Mouse (Mus musculus) liver, embryonic 11.5 days (tissue): Measurements from ENCODE around the gene Rtl8c. TPM values are rescaled to one million over a fixed set of nuclear protein-coding genes. Genes with fewer than 3 reads are reported as not detected.
"Not testable (repeated sequence)": the region's sequence is repeated elsewhere in the genome, so short reads cannot be mapped to it uniquely, and the experiment has no call there.

ENCODE experiments used
- ATAC-seq: fragments of 200-750 bp; cut with Nextera tagmentation; replicated peaks from 2 replicates; pipeline ENCODE4 v1.8.0; 2017; ENCODE audit warnings: moderate number of reproducible peaks, mild to moderate bottlenecking, moderate TSS enrichment, moderate library complexity; ENCODE audit not compliant: low FRiP score
- DNase-seq: peaks from one replicate; pipeline ENCODE4 v3.0.0-alpha.2; 2017; ENCODE audit warnings: low spot score
- H3K27ac ChIP-seq: fragments of 300-500 bp; sonication (generic); 2 replicates; pipeline ENCODE4 v1.5.1; 2014; ENCODE audit warnings: mild to moderate bottlenecking, low read depth, low read length, control low read depth
- H3K27me3 ChIP-seq: fragments of 300-500 bp; sonication (generic); replicated peaks from 2 replicates; pipeline ENCODE4 v1.6.1; 2014; ENCODE audit warnings: low read length, mixed read lengths; ENCODE audit not compliant: control insufficient read depth, insufficient read depth
- H3K36me3 ChIP-seq: fragments of 300-500 bp; sonication (generic); 2 replicates; pipeline ENCODE4 v1.6.1; 2014; ENCODE audit warnings: mild to moderate bottlenecking, low read length, moderate library complexity, mixed read lengths; ENCODE audit not compliant: control insufficient read depth, insufficient read depth
- H3K4me1 ChIP-seq: fragments of 300-500 bp; sonication (generic); replicated peaks from 2 replicates; pipeline ENCODE4 v1.6.1; 2014; ENCODE audit warnings: low read length, mixed read lengths; ENCODE audit not compliant: control insufficient read depth, insufficient read depth
- H3K4me2 ChIP-seq: fragments of 300-500 bp; sonication (generic); 2 replicates; pipeline ENCODE4 v1.6.1; 2014; ENCODE audit warnings: mild to moderate bottlenecking, control low read depth, moderate library complexity
- H3K4me3 ChIP-seq: fragments of 300-500 bp; sonication (generic); 2 replicates; pipeline ENCODE4 v1.5.1; 2014; ENCODE audit warnings: low read depth, low read length, control low read depth
- H3K9ac ChIP-seq: fragments of 300-500 bp; sonication (generic); 2 replicates; pipeline ENCODE4 v1.6.1; 2014; ENCODE audit warnings: low read depth, low read length, control low read depth
- H3K9me3 ChIP-seq: fragments of 300-500 bp; sonication (generic); 2 replicates; pipeline ENCODE4 v1.6.1; 2016; ENCODE audit warnings: low read length, inconsistent platforms, mixed read lengths; ENCODE audit not compliant: control insufficient read depth
- WGBS: fragments of 180-500 bp; shearing (Covaris S2); extraction: QIAGEN DNeasy Blood & Tissue Kit; methylation state at CpG from one replicate; pipeline ENCODE4 v1.1.7; 2014; 5-methylcytosine and 5-hydroxymethylcytosine counted together
- polyA plus RNA-seq: library from polyadenylated mRNA; unstranded; fragments of >200 nt; fragmentation: Nextera tagmentation; extraction: Ambion mirVana; gene quantifications from 2 replicates; pipeline ENCODE4 v1.2.1, GENCODE M21; 2014

Rtl8c gene
- polyA plus RNA-seq: 5.7 and 6.8 TPM in 2 replicates

DNA sequence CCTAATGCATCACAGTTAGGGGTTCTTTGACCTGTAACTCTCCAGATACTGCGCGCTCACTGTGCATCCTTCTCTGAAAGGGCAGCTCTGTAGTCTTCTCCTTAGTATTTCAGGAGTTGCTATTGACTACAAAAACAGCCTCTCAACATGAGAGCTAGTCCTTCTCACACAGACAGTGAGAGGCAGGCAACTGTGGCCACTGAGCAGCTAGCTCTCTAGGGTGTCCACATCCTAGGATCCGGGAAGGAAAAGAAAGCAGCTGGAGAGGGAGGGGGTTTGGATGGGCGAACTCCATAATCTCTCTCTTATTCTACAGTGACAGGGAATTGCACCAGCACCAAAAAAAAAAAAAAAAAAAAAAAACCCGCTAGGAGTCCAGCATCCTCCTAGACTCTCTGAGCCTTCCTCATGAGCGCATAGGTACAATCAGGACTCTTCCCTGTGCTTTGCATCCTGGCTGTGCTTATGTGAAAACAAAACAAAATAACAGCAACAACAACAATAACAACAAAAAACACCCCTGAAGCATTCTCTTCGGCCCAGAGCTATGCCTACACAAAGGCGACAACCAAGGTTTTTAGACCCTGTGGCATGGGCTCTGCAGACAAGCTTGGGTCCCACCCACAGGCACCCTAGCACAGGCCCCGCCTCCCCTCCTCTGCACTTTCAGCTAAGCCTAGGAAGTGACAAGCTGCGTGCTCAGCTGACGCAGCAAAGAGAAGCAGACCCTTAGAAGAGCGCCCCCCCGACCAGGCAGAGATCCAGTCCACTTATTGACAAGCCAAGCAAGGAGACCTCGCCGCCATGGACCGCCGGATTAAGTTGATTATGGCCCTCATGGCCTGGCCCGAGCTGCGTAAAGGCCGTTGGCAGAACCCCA, at the start of gene Rtl8c:
Gene Rtl8c (plus strand): TSS at position 791 of the 880 bp plus-strand sequence.
- no peaks in the 10 kb centered on the region for H3K36me3 ChIP-seq
- no peak within 1 kb of the TSS for H3K27ac ChIP-seq
- 23% methylated on average over 20 of the region's 20 CpGs for WGBS
- H3K27me3 ChIP-seq: no peaks in the 10 kb centered on the region
- peak within 1 kb of the TSS; percentile 39 for H3K4me3 ChIP-seq
- DNase-seq (peak; percentile 37), ATAC-seq (peak; percentile 63; the same call in 1 of the 2 replicates)
- H3K4me2 ChIP-seq: peak within 1 kb of the TSS; percentile 61
- no peaks in the 10 kb centered on the region for H3K4me1 ChIP-seq
- no peaks in the 10 kb centered on the region for H3K9me3 ChIP-seq
- no peak within 1 kb of the TSS for H3K9ac ChIP-seq

- Histone ChIP-seq H3K4me2 (no peak overlapping the region), H3K4me3 (no peak overlapping the region), H3K9me3 (no peaks in the 10 kb centered on the region), H3K27me3 (no peaks in the 10 kb centered on the region), H3K36me3 (no peaks in the 10 kb centered on the region), H3K4me1 (no peaks in the 10 kb centered on the region), H3K9ac (no peak overlapping the region), H3K27ac (no peak overlapping the region)
- 87% methylated on average over 1 of the region's 1 CpGs for WGBS
- no peak for DNase-seq
- no peak for ATAC-seq
Observed at GRCm38 (mm10) chrX:53579311-53579710, 28.5 kb upstream of the Rtl8c start.

DNA sequence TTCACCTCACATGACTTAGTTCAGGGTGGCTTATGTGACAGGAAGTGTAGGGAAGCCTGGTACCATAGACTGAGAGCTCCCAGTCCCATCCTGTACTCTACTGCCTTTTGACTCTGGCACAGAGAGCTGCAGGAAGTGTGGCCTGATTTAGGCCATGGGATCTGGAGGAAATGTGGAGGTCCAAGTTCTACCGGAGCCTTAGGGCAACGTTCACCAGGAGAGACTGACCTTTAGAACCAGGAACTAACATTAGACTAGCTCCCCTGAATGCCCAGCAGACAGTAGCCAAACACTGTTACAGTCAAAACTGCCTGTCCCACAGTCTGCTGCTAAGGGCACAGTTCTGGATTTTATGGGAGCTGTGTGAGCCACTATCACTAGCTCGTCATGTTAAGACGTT, 26.4 kb upstream of the Rtl8c start:
- H3K9me3 ChIP-seq, ATAC-seq, H3K4me2 ChIP-seq, H3K27ac ChIP-seq, DNase-seq, H3K36me3 ChIP-seq, H3K27me3 ChIP-seq, H3K4me1 ChIP-seq, H3K9ac ChIP-seq, H3K4me3 ChIP-seq: not testable (repeated sequence)
- 69% methylated on average over 2 of the region's 4 CpGs for WGBS

DNA sequence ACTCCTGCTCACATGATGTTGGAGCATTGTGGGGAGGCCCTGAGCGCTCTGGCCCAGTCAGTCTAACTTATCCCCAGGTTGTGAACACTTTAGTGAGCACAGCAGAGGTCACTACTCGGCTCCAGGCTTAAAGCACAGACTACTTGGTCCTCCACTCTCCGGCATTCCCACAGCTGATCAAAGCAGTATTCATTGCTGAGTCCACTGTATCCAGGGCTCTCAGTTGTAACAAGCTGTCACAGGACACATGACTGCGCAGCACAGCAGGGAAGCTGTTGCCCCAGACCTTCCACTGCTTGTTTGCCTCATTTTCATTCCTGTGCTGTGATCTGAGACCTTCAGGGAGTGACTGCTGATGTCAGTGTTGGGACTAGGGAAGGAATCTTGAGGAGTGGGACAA, 24.4 kb upstream of the Rtl8c start:
- WGBS: 77% methylated on average over 3 of the region's 4 CpGs
- not testable (repeated sequence) for H3K4me2 ChIP-seq, H3K27me3 ChIP-seq, H3K4me3 ChIP-seq, H3K9me3 ChIP-seq, ATAC-seq, H3K9ac ChIP-seq, H3K36me3 ChIP-seq, DNase-seq, H3K27ac ChIP-seq, H3K4me1 ChIP-seq

- H3K4me1 ChIP-seq, H3K36me3 ChIP-seq, H3K4me2 ChIP-seq, H3K27ac ChIP-seq, H3K4me3 ChIP-seq, H3K9ac ChIP-seq, DNase-seq, H3K27me3 ChIP-seq, ATAC-seq, H3K9me3 ChIP-seq: not testable (repeated sequence)
- 43% methylated on average over 2 of the region's 2 CpGs for WGBS
Observed at GRCm38 (mm10) chrX:53599993-53600392, 7.8 kb upstream of the Rtl8c start.

DNA sequence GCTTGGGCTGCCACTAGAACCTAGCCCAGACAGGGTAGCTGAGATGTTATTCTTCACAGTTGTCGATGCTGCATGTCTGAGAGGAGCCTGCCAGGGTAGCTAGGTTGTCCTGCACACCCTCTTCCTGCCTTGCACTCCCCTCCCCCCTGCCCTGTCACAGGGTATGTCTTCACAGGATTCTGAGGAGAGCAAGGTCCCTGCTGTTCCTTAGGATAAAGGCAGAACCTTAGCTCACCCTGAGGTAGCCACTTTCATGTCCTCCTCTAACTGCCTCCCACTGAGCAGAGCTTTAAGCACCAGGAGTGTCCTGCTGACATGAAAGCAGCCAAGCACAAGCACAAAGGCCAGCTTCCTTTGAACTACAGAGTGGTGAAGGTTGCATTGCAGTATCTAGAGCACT, 1.7 kb upstream of the Rtl8c start:
- H3K4me2 ChIP-seq, H3K9me3 ChIP-seq, ATAC-seq, H3K9ac ChIP-seq, H3K36me3 ChIP-seq, H3K27me3 ChIP-seq, H3K4me3 ChIP-seq, H3K4me1 ChIP-seq, H3K27ac ChIP-seq, DNase-seq: not testable (repeated sequence)
- WGBS: 17% methylated on average over 1 of the region's 1 CpGs

DNA sequence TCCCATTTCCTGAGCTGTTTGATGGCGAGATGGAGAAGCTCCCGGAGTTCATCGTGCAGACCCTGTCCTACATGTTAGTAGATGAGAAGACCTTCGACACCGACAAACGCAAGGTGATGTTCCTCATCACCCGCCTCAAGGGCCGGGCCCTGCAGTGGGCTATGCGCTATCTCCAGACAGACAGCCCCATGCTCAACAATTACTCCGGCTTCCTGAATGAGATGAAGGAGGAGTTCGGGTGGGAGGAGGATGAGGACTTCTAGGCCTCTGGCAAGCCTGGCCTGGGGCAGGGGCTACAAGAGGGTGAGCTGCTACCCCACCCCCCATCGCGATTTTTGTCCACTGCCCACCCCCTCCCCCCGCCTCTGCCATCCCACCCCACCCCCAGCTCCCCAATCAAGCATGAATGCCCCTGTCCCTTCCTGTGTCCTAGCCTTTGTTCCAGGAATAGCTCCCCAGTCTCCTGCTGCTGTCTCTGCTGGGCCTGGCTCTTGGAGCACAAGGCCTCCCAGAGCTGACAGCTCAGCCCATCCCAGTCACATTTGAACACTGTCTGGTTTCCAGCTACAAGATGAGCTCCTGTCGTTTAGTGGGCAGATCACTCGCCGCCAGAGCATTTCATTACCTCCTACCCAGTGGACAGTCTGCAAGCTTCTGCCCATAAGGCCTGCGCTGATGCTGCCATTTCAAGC, 436 bp downstream of the Rtl8c start:
- no peak overlapping the region for H3K27ac ChIP-seq
- no peaks in the 10 kb centered on the region for H3K4me1 ChIP-seq
- H3K36me3 ChIP-seq: no peaks in the 10 kb centered on the region
- H3K9ac ChIP-seq: no peak overlapping the region
- DNase-seq: no peak
- H3K9me3 ChIP-seq: no peaks in the 10 kb centered on the region
- no peak for ATAC-seq
- no peaks in the 10 kb centered on the region for H3K27me3 ChIP-seq
- H3K4me3 ChIP-seq: peak overlapping the region; percentile 39
- peak overlapping the region; percentile 61 for H3K4me2 ChIP-seq
- 32% methylated on average over 15 of the region's 18 CpGs for WGBS

GRCm38 (mm10) chrX:53608879-53609278, 1.0 kb downstream of the Rtl8c start, which contains the start of gene Gm14597:
Gene Gm14597, minus strand, starts transcription at chrX:53608979.
- not testable (repeated sequence) for H3K36me3 ChIP-seq, H3K4me1 ChIP-seq, H3K9ac ChIP-seq, H3K27me3 ChIP-seq, H3K27ac ChIP-seq, ATAC-seq, H3K9me3 ChIP-seq, DNase-seq
- Histone ChIP-seq H3K4me2 (peak within 1 kb of the TSS; percentile 61), H3K4me3 (peak within 1 kb of the TSS; percentile 39)
- WGBS: 67% methylated on average over 3 of the region's 4 CpGs
